Mouse (Mus musculus) small intestine, adult 2 months (tissue): ENCODE measurements at regions not wholly inside any gene's neighbourhood (a gene's known extent, or its start where the extent isn't known, plus 50 kb on each side); places are given as distances from the start of the nearest gene placed in this dataset.

Source experiments
- CTCF ChIP-seq: fragments of 200-500 bp; IDR thresholded peaks from 2 replicates; pipeline ENCODE4 v1.5.1; 2012; ENCODE audit warnings: low read depth, mild to moderate bottlenecking, control low read depth, inconsistent platforms, low read length, moderate library complexity, mixed read lengths; ENCODE audit not compliant: insufficient replicate concordance, insufficient read length; ENCODE audit errors: extremely low read depth
- POLR2A ChIP-seq: fragments of 200-500 bp; IDR thresholded peaks from 2 replicates; pipeline ENCODE4 v1.6.1; 2012; ENCODE audit warnings: low read depth, mild to moderate bottlenecking, control low read depth, inconsistent platforms, low read length, moderate library complexity

GRCm38 (mm10) chr1:137591891-137592290 lies 583.6 kb downstream of the Ptprc start:
- TF ChIP-seq POLR2A = no peak
- no peak for TF ChIP-seq CTCF
